Mouse (Mus musculus) liver, embryonic 16.5 days (tissue): ENCODE measurements around the gene Zfp13. TPM values are rescaled to one million over a fixed set of nuclear protein-coding genes. Genes with fewer than 3 reads are reported as not detected.

Experiments
- ATAC-seq: fragments of 200-750 bp; cut with Nextera tagmentation; 2 replicates; pipeline ENCODE4 v1.8.0; 2017; ENCODE audit warnings: low read depth, mild to moderate bottlenecking, moderate number of reproducible peaks, moderate library complexity
- H3K27ac ChIP-seq: fragments of 300-500 bp; sonication (generic); 2 replicates; pipeline ENCODE4 v1.5.1; 2014; ENCODE audit warnings: mild to moderate bottlenecking, low read length
- H3K27me3 ChIP-seq: fragments of 300-500 bp; sonication (generic); 2 replicates; pipeline ENCODE4 v1.6.1; 2014; ENCODE audit warnings: low read depth, low read length, mixed read lengths; ENCODE audit not compliant: control insufficient read depth, insufficient read depth
- H3K36me3 ChIP-seq: fragments of 300-500 bp; sonication (generic); 2 replicates; pipeline ENCODE4 v1.6.1; 2014; ENCODE audit warnings: mild to moderate bottlenecking; ENCODE audit not compliant: control insufficient read depth, insufficient read depth
- H3K4me1 ChIP-seq: fragments of 300-500 bp; sonication (generic); 2 replicates; pipeline ENCODE4 v1.6.1; 2014; ENCODE audit warnings: low read depth, low read length, mixed read lengths; ENCODE audit not compliant: control insufficient read depth
- H3K4me2 ChIP-seq: fragments of 300-500 bp; sonication (generic); 2 replicates; pipeline ENCODE4 v1.6.1; 2014; ENCODE audit warnings: low read depth, low read length, mixed read lengths
- H3K4me3 ChIP-seq: fragments of 300-500 bp; sonication (generic); 2 replicates; pipeline ENCODE4 v1.5.1; 2014; ENCODE audit warnings: low read depth, mild to moderate bottlenecking, low read length
- H3K9ac ChIP-seq: fragments of 300-500 bp; sonication (generic); 2 replicates; pipeline ENCODE4 v1.6.1; 2014; ENCODE audit warnings: low read depth, low read length
- H3K9me3 ChIP-seq: fragments of 300-500 bp; sonication (generic); replicated peaks from 2 replicates; pipeline ENCODE4 v1.6.1; 2016; ENCODE audit warnings: low read length; ENCODE audit not compliant: control insufficient read depth
- WGBS: fragments of 180-500 bp; shearing (Covaris S2); extraction: QIAGEN DNeasy Blood & Tissue Kit; methylation state at CpG from one replicate; pipeline ENCODE4 v1.1.7; 2014; ENCODE audit not compliant: insufficient replicate concordance; 5-methylcytosine and 5-hydroxymethylcytosine counted together
- polyA plus RNA-seq: library from polyadenylated mRNA; unstranded; fragments of >200 nt; fragmentation: Nextera tagmentation; extraction: Ambion mirVana; gene quantifications from 2 replicates; pipeline ENCODE4 v1.2.1, GENCODE M21; 2015

Gene Zfp13
- polyA plus RNA-seq, 1 experiment from 2014 or later, result 1.6 TPM

DNA sequence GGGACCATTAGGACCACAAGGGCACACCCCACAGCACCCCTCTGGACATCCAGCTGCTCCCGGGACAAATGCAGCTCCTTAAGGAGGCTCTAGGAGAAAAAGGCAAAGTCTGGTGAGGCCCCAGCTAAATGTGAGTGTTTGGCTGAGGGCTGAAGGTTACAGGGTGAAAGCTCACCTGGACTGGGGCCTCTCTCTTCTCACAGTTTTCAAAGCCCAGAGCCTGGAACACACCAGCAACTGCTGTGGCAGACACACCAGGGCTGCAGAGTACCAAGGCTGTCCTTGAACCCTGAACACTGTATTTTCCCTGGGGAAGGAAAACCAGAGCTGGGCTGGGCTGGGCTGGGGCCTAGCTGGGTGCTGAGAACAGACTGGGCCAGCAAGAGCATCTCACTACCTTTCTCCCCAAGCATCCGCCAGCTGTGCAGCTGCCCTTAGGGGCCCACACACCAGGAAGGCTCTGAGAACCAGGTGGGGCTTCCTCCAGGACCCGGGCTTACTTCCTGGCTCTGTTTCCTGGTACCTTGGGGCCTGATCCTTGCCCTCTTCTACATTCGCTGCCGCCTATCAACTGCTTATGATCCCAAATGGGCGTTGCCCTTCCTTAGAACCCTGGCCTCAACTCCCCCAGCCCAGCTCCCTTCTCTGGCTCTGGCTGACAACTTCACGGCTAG, 43.9 kb downstream of the Zfp13 start:
- H3K4me2 ChIP-seq, result no peak overlapping the region
- no peak for ATAC-seq
- 59% methylated on average over 7 of the region's 7 CpGs for WGBS

DNA sequence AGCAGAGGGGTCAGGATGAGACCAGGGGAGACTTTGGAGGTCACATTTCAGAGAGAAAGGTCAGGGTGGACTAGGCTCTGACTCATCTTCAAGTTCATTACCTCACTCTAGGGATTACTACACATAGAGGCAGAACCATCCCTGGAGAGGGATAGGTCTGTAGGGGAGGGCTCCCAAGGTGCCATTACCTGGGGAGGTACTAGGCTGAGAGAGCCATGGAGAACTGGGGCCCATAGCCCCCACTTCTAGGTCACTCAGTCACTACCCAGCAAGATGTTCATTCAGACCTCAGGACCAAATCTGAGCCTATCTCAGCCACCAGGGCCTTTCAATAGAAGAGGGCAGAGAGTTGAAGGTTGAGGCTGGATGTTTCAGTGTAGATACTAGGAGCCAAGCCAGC, 45.0 kb downstream of the Zfp13 start:
- no peak overlapping the region for H3K9ac ChIP-seq
- ATAC-seq, result no peak
- H3K9me3 ChIP-seq, result no peaks in the 10 kb centered on the region
- peaks cover 15% of the 10 kb centered on the region; the same call in 1 of the 2 replicates for H3K36me3 ChIP-seq
- no peaks in the 10 kb centered on the region for H3K27me3 ChIP-seq
- no peak overlapping the region for H3K4me3 ChIP-seq
- no peak overlapping the region for H3K27ac ChIP-seq
- peaks cover 30% of the 10 kb centered on the region for H3K4me1 ChIP-seq
- no peak overlapping the region for H3K4me2 ChIP-seq

More for the DNA sequence above, 43.9 kb downstream of the Zfp13 start:
- Histone ChIP-seq H3K27me3 (no peaks in the 10 kb centered on the region), H3K4me3 (no peak overlapping the region), H3K36me3 (peaks cover 15% of the 10 kb centered on the region; the same call in 1 of the 2 replicates), H3K27ac (no peak overlapping the region), H3K9me3 (no peaks in the 10 kb centered on the region), H3K9ac (0 out of 2 replicates have a peak overlapping the region, but pooled peaks have one; percentile 13), H3K4me1 (peaks cover 21% of the 10 kb centered on the region)

DNA sequence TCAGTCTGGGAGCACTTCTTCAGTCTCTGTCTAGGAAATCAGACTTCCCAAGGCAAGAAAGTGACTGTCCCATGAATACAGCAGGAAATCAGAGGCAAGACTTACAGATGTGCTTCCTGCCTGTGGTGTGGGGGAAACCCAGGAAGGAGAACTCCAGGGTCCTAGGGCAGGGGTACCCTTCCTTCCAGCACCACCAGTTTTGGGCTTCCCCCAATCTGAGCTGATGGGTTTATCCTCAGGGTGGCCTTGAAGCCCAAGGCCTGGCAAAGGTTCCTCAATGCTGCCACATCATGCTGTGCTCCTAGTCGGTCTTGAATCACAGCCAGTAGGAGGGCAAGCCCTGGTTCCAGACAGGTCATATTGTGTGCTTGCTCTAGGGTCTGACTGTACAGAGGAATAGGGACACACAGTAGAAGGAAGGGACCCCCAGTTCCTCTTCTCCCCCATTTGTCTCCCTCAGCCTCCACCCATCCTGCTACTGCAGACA, 45.6 kb downstream of the Zfp13 start:
- Histone ChIP-seq H3K4me1 (peaks cover 36% of the 10 kb centered on the region), H3K27me3 (no peaks in the 10 kb centered on the region), H3K9me3 (no peaks in the 10 kb centered on the region), H3K4me2 (no peak overlapping the region), H3K27ac (no peak overlapping the region), H3K36me3 (peaks cover 15% of the 10 kb centered on the region; the same call in 1 of the 2 replicates), H3K4me3 (no peak overlapping the region), H3K9ac (no peak overlapping the region)
- no peak for ATAC-seq
- WGBS, result 45% methylated on average over 1 of the region's 1 CpGs

DNA sequence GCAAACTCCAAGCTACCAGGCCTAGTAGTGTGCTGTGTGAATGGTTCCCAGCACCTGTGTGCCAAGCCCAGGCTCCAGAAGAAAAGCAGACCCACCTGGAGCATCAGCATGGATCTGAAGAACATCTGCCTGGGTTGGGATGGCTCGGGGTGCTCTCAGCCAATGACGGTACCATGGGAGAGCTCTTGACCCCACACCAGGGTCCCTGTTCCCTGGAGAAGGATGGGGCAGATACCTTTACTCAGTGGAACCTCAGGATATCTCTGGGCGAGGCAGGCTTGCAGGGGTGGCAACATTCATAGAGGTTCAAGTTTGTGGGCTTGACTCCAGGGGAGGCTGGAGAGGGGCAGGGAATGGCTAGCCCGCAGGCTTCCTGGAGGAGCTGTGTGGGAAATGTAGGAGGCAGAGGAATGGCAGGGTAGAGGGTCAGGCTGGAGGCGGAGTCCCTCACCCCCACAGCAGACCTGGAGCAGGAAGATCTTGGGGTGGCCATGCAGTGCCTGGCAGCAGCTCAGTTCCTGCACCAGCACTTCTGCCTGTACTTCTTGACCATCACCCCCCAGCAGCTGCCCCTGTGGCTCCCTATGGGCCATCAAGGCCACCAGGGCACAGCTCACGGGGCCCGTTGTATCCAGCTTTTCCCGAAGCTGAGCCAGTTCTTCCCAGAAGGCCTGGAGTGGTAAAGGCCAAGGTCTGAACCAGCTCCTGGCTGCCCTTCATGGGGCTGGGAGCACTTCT, 46.2 kb downstream of the Zfp13 start:
- Histone ChIP-seq H3K9me3 (no peaks in the 10 kb centered on the region), H3K9ac (no peak overlapping the region), H3K36me3 (peaks cover 14% of the 10 kb centered on the region; the same call in 1 of the 2 replicates), H3K4me2 (no peak overlapping the region), H3K27me3 (no peaks in the 10 kb centered on the region), H3K27ac (peak overlapping the region; percentile 49), H3K4me3 (no peak overlapping the region), H3K4me1 (peaks cover 37% of the 10 kb centered on the region)
- ATAC-seq, result no peak
- 67% methylated on average over 8 of the region's 8 CpGs for WGBS

DNA sequence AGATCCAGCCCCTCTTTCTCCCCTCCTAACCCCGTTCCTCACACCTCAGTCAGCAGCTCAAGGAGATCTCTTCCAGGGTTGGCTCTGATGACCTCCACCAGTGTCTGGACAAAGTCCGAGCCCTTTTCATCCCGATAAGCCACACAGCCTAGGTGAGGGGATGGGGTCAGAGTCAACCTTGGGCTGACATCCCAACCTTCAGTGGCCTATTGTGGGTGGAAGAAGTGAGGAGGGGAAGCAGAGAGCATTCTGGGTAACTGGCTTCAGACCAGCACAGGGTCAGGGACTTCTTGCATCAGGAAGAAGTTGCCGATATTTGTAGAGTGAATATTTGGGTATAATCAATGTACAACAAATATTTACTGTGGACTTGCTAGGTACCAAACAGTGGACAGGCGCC, 47.3 kb downstream of the Zfp13 start:
- Histone ChIP-seq H3K9ac (no peak overlapping the region), H3K36me3 (peaks cover 4% of the 10 kb centered on the region; the same call in 1 of the 2 replicates), H3K9me3 (no peaks in the 10 kb centered on the region), H3K4me3 (no peak overlapping the region), H3K4me1 (peaks cover 37% of the 10 kb centered on the region), H3K27ac (peak overlapping the region; percentile 66), H3K27me3 (no peaks in the 10 kb centered on the region), H3K4me2 (no peak overlapping the region)
- ATAC-seq, result peak; percentile 56
- WGBS, result 55% methylated on average over 5 of the region's 5 CpGs

DNA sequence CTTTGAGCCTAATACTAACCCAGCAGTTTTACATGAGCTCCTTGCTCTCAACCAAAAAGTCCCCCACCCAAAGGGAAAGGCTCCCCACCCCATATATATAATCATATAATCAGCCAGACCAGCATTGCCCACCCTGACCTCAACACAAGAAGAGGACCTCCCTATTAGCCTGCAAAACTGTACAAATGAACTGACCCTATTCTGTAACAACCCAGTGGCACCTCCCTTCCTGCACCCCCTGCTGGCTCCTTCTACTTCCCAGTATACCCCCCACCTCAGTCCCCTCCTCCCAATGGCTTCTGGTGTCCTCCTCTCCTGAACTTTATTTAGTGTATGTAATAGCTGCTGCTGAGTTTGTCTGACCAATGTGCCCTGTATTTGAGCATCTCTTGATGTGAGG, 47.9 kb downstream of the Zfp13 start:
- Histone ChIP-seq H3K27ac (peak overlapping the region; percentile 87), H3K4me3 (peak overlapping the region; percentile 82), H3K36me3 (no peaks in the 10 kb centered on the region), H3K4me1 (peaks cover 37% of the 10 kb centered on the region), H3K9ac (no peak overlapping the region; the same call in 1 of the 2 replicates), H3K9me3 (no peaks in the 10 kb centered on the region), H3K27me3 (no peaks in the 10 kb centered on the region), H3K4me2 (peak overlapping the region; percentile 89)
- no peak for ATAC-seq

DNA sequence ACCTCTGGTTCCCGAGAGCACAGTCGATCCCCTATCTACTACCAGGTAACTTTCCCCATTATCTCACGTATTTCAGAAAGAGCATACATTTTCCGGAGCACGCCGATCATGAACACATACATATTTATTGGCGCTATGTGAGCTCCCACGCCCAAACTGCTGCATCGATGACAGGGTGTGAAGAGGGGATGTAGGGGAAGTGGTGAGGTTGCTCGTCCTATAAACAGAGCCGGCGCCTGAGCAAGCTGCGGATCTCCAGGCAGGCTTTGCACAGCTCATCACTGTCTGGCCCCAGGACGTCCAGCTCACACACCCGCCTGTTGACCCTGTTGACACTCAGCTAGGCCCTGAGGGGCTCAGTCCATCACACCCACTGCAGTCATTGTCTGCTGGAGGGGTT, 48.4 kb downstream of the Zfp13 start:
- Histone ChIP-seq H3K27me3 (no peaks in the 10 kb centered on the region), H3K36me3 (no peaks in the 10 kb centered on the region), H3K9me3 (no peaks in the 10 kb centered on the region), H3K4me3 (peak overlapping the region; percentile 82), H3K4me1 (peaks cover 40% of the 10 kb centered on the region), H3K27ac (peak overlapping the region; percentile 87), H3K4me2 (peak overlapping the region; percentile 89), H3K9ac (peak overlapping the region; percentile 79)
- ATAC-seq, result no peak
- under 1% methylated on average over 15 of the region's 15 CpGs for WGBS

DNA sequence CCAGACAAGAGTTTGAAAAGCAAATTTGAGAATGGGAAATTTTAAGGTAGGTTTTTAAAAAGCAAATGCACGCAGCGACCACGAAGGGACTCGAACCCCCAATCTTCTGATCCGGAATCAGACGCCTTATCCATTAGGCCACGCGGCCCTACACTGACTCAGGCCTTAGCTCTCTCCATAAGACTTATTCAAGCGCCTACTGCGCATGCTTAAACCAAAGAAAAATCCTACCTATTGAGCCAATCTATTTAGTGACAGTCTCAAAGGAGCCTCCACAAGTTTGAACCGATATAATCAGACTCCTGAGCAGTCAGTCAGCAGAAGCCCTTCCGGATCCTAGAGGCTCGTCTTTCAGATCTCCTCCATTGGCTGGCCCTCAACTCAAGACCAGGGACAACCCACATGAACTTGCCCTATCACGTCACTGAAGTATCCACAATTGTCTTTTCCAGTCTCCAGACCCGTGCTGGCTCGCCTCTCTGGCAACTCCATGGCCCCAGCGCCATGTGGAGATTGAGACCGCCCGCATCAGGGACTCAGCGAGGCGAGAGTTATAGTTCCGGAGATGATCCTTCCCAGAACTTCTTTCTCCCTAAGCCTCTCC, 49.0 kb downstream of the Zfp13 start:
- Histone ChIP-seq H3K27me3 (no peaks in the 10 kb centered on the region), H3K4me3 (peak overlapping the region; percentile 82), H3K9ac (peak overlapping the region; percentile 79), H3K9me3 (no peaks in the 10 kb centered on the region), H3K4me2 (peak overlapping the region; percentile 89), H3K4me1 (peaks cover 38% of the 10 kb centered on the region), H3K27ac (peak overlapping the region; percentile 87), H3K36me3 (no peaks in the 10 kb centered on the region)
- WGBS, result under 1% methylated on average over 22 of the region's 22 CpGs
- ATAC-seq, result peak; percentile 43

DNA sequence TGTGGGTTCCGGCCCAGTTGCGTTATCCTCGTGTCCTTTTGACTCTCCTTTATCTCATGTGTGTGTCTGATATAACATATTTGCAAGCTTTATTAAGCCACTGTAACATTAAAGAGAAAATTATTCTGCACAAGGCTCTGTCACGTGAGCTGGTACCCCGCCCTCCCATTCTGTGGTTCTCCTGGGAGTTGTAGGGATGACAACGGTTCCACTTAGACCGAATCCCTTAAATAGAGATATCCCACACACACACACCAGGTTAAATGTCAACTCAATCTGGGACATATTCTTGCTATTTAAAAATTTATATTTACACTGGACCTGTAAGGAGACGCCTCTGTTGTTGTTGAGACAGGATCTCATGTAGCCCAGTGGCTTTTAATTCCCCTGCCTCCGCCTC, 49.8 kb downstream of the Zfp13 start:
- WGBS, result 2% methylated on average over 9 of the region's 9 CpGs

More for the DNA sequence above, 49.8 kb downstream of the Zfp13 start:
- peak overlapping the region; percentile 89 for H3K4me2 ChIP-seq
- H3K9me3 ChIP-seq, result no peaks in the 10 kb centered on the region
- ATAC-seq, result no peak
- peak overlapping the region; percentile 50 for H3K9ac ChIP-seq
- peaks cover 38% of the 10 kb centered on the region for H3K4me1 ChIP-seq
- H3K4me3 ChIP-seq, result peak overlapping the region; percentile 82
- peak overlapping the region; percentile 71 for H3K27ac ChIP-seq
- no peaks in the 10 kb centered on the region for H3K36me3 ChIP-seq
- no peaks in the 10 kb centered on the region for H3K27me3 ChIP-seq
